8 mouse cellular contexts compared by ENCODE assay signal in genomic region chr2:28193690-28194087, GRCm38 (mm10). TPM values are rescaled to one million over a fixed set of nuclear protein-coding genes. Genes with fewer than 3 reads are reported as not detected.
DNase-seq lines count a peak whose midpoint lies in the region; ATAC-seq and TF ChIP-seq lines count a peak whose summit lies in the region.

No protein-coding gene starts in this region.

- intact Hi-C loops in heart, adult 2 months (cut with DNase I) = no loop called here

- ATAC-seq in embryonic facial prominence, embryonic 12.5 days (ENCODE audit: insufficient number of reproducible peaks, insufficient read depth, low FRiP score, low TSS enrichment) = no peak
- ATAC-seq in hindbrain, postnatal 0 days = peak; percentile 28
- peak; percentile 70 for ATAC-seq in neural tube, embryonic 13.5 days (ENCODE audit: low read depth)

- TF ChIP-seq EP300 in heart, adult 2 months (IDR thresholded peaks at IDR 0.05; ENCODE audit: insufficient read depth, low read depth, low read length) = no peak

- DNase-seq in heart, adult 2 months = no peak
- DNase-seq in heart, adult 9 months (ENCODE audit: low spot score in 2 of 2) = no peak
- peak; percentile 52 for DNase-seq in hindbrain, postnatal 0 days (ENCODE audit: low spot score)
- no peak for DNase-seq in urinary bladder, postnatal 25 days (ENCODE audit: low spot score)
- no peak for DNase-seq in left cerebral cortex, adult 8-10 months (ENCODE audit: low spot score in 2 of 2)

- H3K4me3 ChIP-seq in heart, adult 2 months = peak overlapping the region; percentile 54
- peak overlapping the region; percentile 82 for H3K4me3 ChIP-seq in E14TG2a.4 (replicated peaks; ENCODE audit: low read length)
- H3K4me3 ChIP-seq in embryonic facial prominence, embryonic 12.5 days = peak overlapping the region; percentile 64
- H3K4me3 ChIP-seq in hindbrain, postnatal 0 days (ENCODE audit: low read length) = peak overlapping the region; percentile 72
- H3K4me3 ChIP-seq in neural tube, embryonic 13.5 days = peak overlapping the region; percentile 81

- H3K79me2 ChIP-seq in heart, adult 2 months (replicated peaks; ENCODE audit: control insufficient read depth, insufficient read depth, low read length) = no peaks in the 10 kb centered on the region

- no peaks in the 10 kb centered on the region; the same call in 1 of the 2 replicates for H3K27me3 ChIP-seq in heart, adult 2 months (ENCODE audit: control insufficient read depth, insufficient read depth, low read length)
- H3K27me3 ChIP-seq in E14TG2a.4 (ENCODE audit: insufficient read depth, low read length) = peaks cover 39% of the 10 kb centered on the region
- H3K27me3 ChIP-seq in embryonic facial prominence, embryonic 12.5 days = peaks cover 32% of the 10 kb centered on the region
- H3K27me3 ChIP-seq in hindbrain, postnatal 0 days (ENCODE audit: insufficient read depth, low read length) = no peaks in the 10 kb centered on the region
- H3K27me3 ChIP-seq in neural tube, embryonic 13.5 days = no peaks in the 10 kb centered on the region

- H3K27ac ChIP-seq in heart, adult 2 months = no peak overlapping the region
- H3K27ac ChIP-seq in embryonic facial prominence, embryonic 12.5 days = no peak overlapping the region
- peak overlapping the region; percentile 89 for H3K27ac ChIP-seq in hindbrain, postnatal 0 days
- peak overlapping the region; percentile 96 for H3K27ac ChIP-seq in neural tube, embryonic 13.5 days (replicated peaks)

- H3K36me3 ChIP-seq in heart, adult 2 months (ENCODE audit: control insufficient read depth, insufficient read depth, low read length) = no peaks in the 10 kb centered on the region
- no peaks in the 10 kb centered on the region for H3K36me3 ChIP-seq in E14TG2a.4 (ENCODE audit: insufficient read depth, low read length)
- no peaks in the 10 kb centered on the region for H3K36me3 ChIP-seq in embryonic facial prominence, embryonic 12.5 days
- H3K36me3 ChIP-seq in hindbrain, postnatal 0 days (ENCODE audit: insufficient read depth, low read length) = no peaks in the 10 kb centered on the region
- H3K36me3 ChIP-seq in neural tube, embryonic 13.5 days = no peaks in the 10 kb centered on the region

- H3K9ac ChIP-seq in heart, adult 2 months (ENCODE audit: low read depth, low read length) = no peak overlapping the region
- peak overlapping the region; percentile 60 for H3K9ac ChIP-seq in embryonic facial prominence, embryonic 12.5 days
- peak overlapping the region; percentile 83 for H3K9ac ChIP-seq in hindbrain, postnatal 0 days (replicated peaks; ENCODE audit: low read length)
- H3K9ac ChIP-seq in neural tube, embryonic 13.5 days = peak overlapping the region; percentile 94

- no peaks in the 10 kb centered on the region for H3K4me1 ChIP-seq in heart, adult 2 months (ENCODE audit: control insufficient read depth, insufficient read depth, low read length)
- peaks cover 20% of the 10 kb centered on the region for H3K4me1 ChIP-seq in E14TG2a.4 (replicated peaks; ENCODE audit: low read depth, low read length)
- peaks cover 9% of the 10 kb centered on the region; the same call in 1 of the 2 replicates for H3K4me1 ChIP-seq in embryonic facial prominence, embryonic 12.5 days
- H3K4me1 ChIP-seq in hindbrain, postnatal 0 days (ENCODE audit: insufficient read depth, low read length) = peaks cover 35% of the 10 kb centered on the region
- peaks cover 63% of the 10 kb centered on the region for H3K4me1 ChIP-seq in neural tube, embryonic 13.5 days (replicated peaks)

- no peak for TF ChIP-seq CTCF in heart, adult 2 months (IDR thresholded peaks at IDR 0.05)
- no peak for TF ChIP-seq CTCF in E14TG2a.4 (conservative IDR thresholded peaks at IDR 0.05; ENCODE audit: low read length)
- no peak for TF ChIP-seq CTCF in hindbrain, postnatal 0 days (IDR thresholded peaks at IDR 0.05; ENCODE audit: low read depth)

- peak overlapping the region; percentile 92 for H3K4me2 ChIP-seq in embryonic facial prominence, embryonic 12.5 days (replicated peaks)
- peak overlapping the region; percentile 85 for H3K4me2 ChIP-seq in hindbrain, postnatal 0 days (ENCODE audit: low read depth, low read length)
- H3K4me2 ChIP-seq in neural tube, embryonic 13.5 days = peak overlapping the region; percentile 75

- WGBS in heart, adult 2 months = 37% methylated on average over 12 of the region's 12 CpGs
- WGBS in embryonic facial prominence, embryonic 12.5 days = 29% methylated on average over 12 of the region's 12 CpGs
- 5% methylated on average over 12 of the region's 12 CpGs for WGBS in hindbrain, postnatal 0 days
- WGBS in neural tube, embryonic 13.5 days = 12% methylated on average over 12 of the region's 12 CpGs

- H3K9me3 ChIP-seq in E14TG2a.4 (ENCODE audit: low read length) = no peaks in the 10 kb centered on the region
- no peaks in the 10 kb centered on the region for H3K9me3 ChIP-seq in embryonic facial prominence, embryonic 12.5 days
- no peaks in the 10 kb centered on the region for H3K9me3 ChIP-seq in hindbrain, postnatal 0 days (ENCODE audit: low read length)
- no peaks in the 10 kb centered on the region for H3K9me3 ChIP-seq in neural tube, embryonic 13.5 days

- TF ChIP-seq POLR2A in heart, adult 2 months (IDR thresholded peaks at IDR 0.05; ENCODE audit: insufficient read depth, low read depth, low read length) = no peak

RNA-seq across cellular contexts. Expression of gene Olfm1, which starts 0.9 kb away (rescaled TPM):
- 1 to 10 TPM; 9.1 TPM for total RNA-seq in heart, adult 2 months (2021)
- polyA plus RNA-seq in heart, adult 2 months (2012; rRNA removed) = 17.6 and 19.8 TPM in 2 replicates
- polyA plus RNA-seq in embryonic facial prominence, embryonic 12.5 days (2016; fragmentation: Nextera tagmentation; extraction: Ambion mirVana) = 34.5 and 36.8 TPM in 2 replicates
- 460 and 484 TPM in 2 replicates for total RNA-seq in hindbrain, postnatal 0 days (2014; rRNA removed)
- 346 and 367 TPM in 2 replicates for polyA plus RNA-seq in hindbrain, postnatal 0 days (2015; fragmentation: Nextera tagmentation; extraction: Ambion mirVana)
- polyA plus RNA-seq in neural tube, embryonic 13.5 days (2015; fragmentation: Nextera tagmentation; extraction: Ambion mirVana) = 298 and 324 TPM in 2 replicates
- 1,000 to 10,000 TPM; 1,109 to 1,183 (median 1,132) TPM for total RNA-seq in left cerebral cortex, adult 8-10 months (2022)

Comparison
In these comparisons a context has a peak if more than half of its experiments do, and no peak if none do; other contexts are left out.
1. H3K27ac ChIP-seq: peak in hindbrain, postnatal 0 days (single experiment) and neural tube, embryonic 13.5 days (single experiment); none in heart, adult 2 months (single experiment) and embryonic facial prominence, embryonic 12.5 days (single experiment).
2. Peak in every context shown above with its lines, with median percentiles within 50 percentile points of each other: H3K4me3 ChIP-seq and H3K4me2 ChIP-seq.